Mouse (Mus musculus) macrophage (primary cell): ENCODE data around the gene Sync. TPM values are rescaled to one million over a fixed set of nuclear protein-coding genes. Genes with fewer than 3 reads are reported as not detected.

Experiments
- H3K27ac ChIP-seq: fragments of 350-480 bp; formaldehyde crosslinking; 2 replicates; pipeline ENCODE4 v1.9.0; 2021
- H3K36me3 ChIP-seq: fragments of 350-480 bp; formaldehyde crosslinking; 2 replicates; pipeline ENCODE4 v1.9.0; 2021; ENCODE audit errors: inconsistent target
- H3K4me3 ChIP-seq: fragments of 350-480 bp; formaldehyde crosslinking; 2 replicates; pipeline ENCODE4 v1.9.0; 2021; ENCODE audit errors: inconsistent target
- H3K79me2 ChIP-seq: fragments of 350-480 bp; formaldehyde crosslinking; 2 replicates; pipeline ENCODE4 v1.9.0; 2021; ENCODE audit errors: inconsistent target
- WGBS: methylation state at CpG from one replicate; pipeline ENCODE4 v1.1.7; 2026; ENCODE audit warnings: inconsistent platforms; ENCODE audit not compliant: missing documents; 5-methylcytosine and 5-hydroxymethylcytosine counted together
- polyA plus RNA-seq: library from polyadenylated mRNA; stranded (reverse); fragments of 250-400 nt; gene quantifications from 3 replicates; pipeline ENCODE4 v1.2.4, GENCODE M21; 2018; ENCODE audit warnings: inconsistent platforms

Sync gene
- polyA plus RNA-seq, 1 experiment from 2014 or later, result 0.06 TPM

- Histone ChIP-seq H3K36me3 (peaks cover 31% of the 10 kb centered on the region), H3K27ac (peak overlapping the region; percentile 8; the same call in 1 of the 2 replicates), H3K79me2 (no peaks in the 10 kb centered on the region), H3K4me3 (no peak overlapping the region)
- 83% methylated on average over 14 of the region's 15 CpGs for WGBS
These were observed 59.2 kb downstream of the Sync start for GRCm38 (mm10) chr4:129346481-129347154.

GRCm38 (mm10) chr4:129350644-129351043 is 63.2 kb downstream of the Sync start:
- peaks cover 4% of the 10 kb centered on the region; the same call in 1 of the 2 replicates for H3K36me3 ChIP-seq
- no peak overlapping the region for H3K27ac ChIP-seq
- H3K4me3 ChIP-seq, result no peak overlapping the region
- 18% methylated on average over 1 of the region's 1 CpGs for WGBS
- H3K79me2 ChIP-seq, result no peaks in the 10 kb centered on the region

DNA sequence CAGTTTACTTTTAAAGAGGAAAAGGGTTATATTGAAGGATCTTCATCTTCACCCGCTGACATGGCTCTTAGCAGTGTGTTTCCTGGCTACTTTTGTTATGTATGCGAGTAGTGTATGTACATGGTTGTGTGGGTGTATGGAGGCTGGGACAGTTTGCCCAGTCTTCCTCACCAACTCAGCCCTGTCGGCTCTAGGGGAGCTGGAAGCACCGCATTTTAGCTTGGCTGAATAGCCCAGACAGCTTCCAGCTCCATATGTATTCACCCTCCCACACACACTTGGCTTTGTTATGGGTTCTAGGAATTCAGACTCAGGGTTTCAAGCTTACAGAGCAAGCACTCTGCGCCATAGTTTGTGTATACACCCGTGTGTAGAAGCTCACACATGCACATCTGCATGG is 63.7 kb downstream of the Sync start:
- Histone ChIP-seq H3K36me3 (peaks cover 4% of the 10 kb centered on the region; the same call in 1 of the 2 replicates), H3K27ac (no peak overlapping the region), H3K79me2 (no peaks in the 10 kb centered on the region), H3K4me3 (no peak overlapping the region)
- 90% methylated on average over 6 of the region's 6 CpGs for WGBS

DNA sequence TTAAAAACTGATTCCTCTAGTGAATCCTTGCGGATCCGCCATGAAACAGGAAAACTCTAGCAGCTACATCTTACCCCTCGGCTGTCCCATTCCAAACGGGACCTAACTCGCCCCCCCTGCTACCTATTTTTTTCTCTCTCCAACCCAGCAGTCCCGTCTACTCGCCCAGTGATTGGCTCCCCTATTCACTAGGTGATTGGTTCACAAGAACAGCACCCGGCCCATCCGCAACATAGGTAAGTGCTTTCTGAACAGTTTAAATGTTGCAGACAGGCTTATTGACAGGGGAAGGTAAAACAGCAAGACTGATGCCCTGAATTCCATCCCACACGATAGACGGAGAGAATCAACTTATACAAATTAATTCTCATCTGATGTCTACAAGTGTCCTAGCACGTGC is 65.8 kb downstream of the Sync start:
- H3K4me3 ChIP-seq, result no peak overlapping the region
- WGBS, result 97% methylated on average over 12 of the region's 12 CpGs
- H3K36me3 ChIP-seq, result no peaks in the 10 kb centered on the region; the same call in 1 of the 2 replicates

DNA sequence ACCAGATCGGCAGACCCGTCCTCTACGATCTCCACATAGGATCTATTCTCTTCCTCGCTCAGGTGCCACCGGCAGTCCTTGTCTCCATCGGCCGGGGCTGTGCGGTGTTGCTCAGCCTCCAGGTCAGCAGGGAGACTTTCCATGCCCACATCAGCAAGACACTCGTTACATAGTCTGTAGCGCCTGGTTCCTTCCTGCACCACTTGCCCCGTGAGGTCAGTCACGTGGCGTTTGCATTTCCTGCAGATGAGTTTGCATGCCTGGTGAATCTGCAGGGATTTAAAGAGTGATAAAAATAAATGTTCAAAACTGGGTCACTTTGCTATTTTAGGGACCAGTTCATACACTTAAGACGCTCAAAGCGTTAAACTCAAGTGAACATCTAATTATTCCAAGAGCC is 66.8 kb downstream of the Sync start:
- H3K79me2 ChIP-seq, result no peaks in the 10 kb centered on the region
- H3K36me3 ChIP-seq, result no peaks in the 10 kb centered on the region; the same call in 1 of the 2 replicates
- H3K4me3 ChIP-seq, result no peak overlapping the region
- H3K27ac ChIP-seq, result no peak overlapping the region
- 55% methylated on average over 15 of the region's 15 CpGs for WGBS

More for the DNA sequence above, 65.8 kb downstream of the Sync start:
- no peak overlapping the region for H3K27ac ChIP-seq
- no peaks in the 10 kb centered on the region for H3K79me2 ChIP-seq

- 81% methylated on average over 15 of the region's 15 CpGs for WGBS
- Histone ChIP-seq H3K27ac (no peak overlapping the region), H3K36me3 (peaks cover 4% of the 10 kb centered on the region; the same call in 1 of the 2 replicates), H3K79me2 (no peaks in the 10 kb centered on the region), H3K4me3 (no peak overlapping the region)
These were observed 70.3 kb downstream of the Sync start for GRCm38 (mm10) chr4:129357613-129358163.

Other genes with a start within 250 kb of the Sync start
- gene Rnf19b, start 229.3 kb upstream of the Sync start, polyA plus RNA-seq, result 46.8 to 75.4 TPM (median 72.8 TPM) in 3 replicates
- not detected in 3 replicates for gene Tmem54, start 182.1 kb upstream of the Sync start, polyA plus RNA-seq
- gene Hpca, start 165.6 kb upstream of the Sync start, polyA plus RNA-seq, result not detected in 3 replicates
- gene Fndc5, start 150.6 kb upstream of the Sync start, polyA plus RNA-seq, result not detected in 3 replicates
- 12.7 to 13.9 TPM (median 12.9 TPM) in 3 replicates for gene S100pbp, start 97.9 kb upstream of the Sync start, polyA plus RNA-seq
- 13.2 to 26.2 TPM (median 14.8 TPM) in 3 replicates for gene Yars, start 97.9 kb upstream of the Sync start, polyA plus RNA-seq
- 33.1 to 77.6 TPM (median 57.0 TPM) in 3 replicates for gene C77080, start 26.2 kb upstream of the Sync start, polyA plus RNA-seq
- gene Rbbp4, start 47.8 kb downstream of the Sync start, polyA plus RNA-seq, result 32.9 to 76.1 TPM (median 53.5 TPM) in 3 replicates
- 45.1 to 98.1 TPM (median 63.4 TPM) in 3 replicates for gene Zbtb8os, start 48.1 kb downstream of the Sync start, polyA plus RNA-seq
- 2.0 to 3.6 TPM (median 3.3 TPM) in 3 replicates for gene Zbtb8a, start 90.5 kb downstream of the Sync start, polyA plus RNA-seq
- gene Zbtb8b, start 153.2 kb downstream of the Sync start, polyA plus RNA-seq, result not detected in 3 replicates
- 17.0 to 25.7 TPM (median 21.5 TPM) in 3 replicates for gene Bsdc1, start 174.0 kb downstream of the Sync start, polyA plus RNA-seq
- gene Tssk3, start 203.4 kb downstream of the Sync start, polyA plus RNA-seq, result not detected in 3 replicates
- gene Fam229a, start 203.6 kb downstream of the Sync start, polyA plus RNA-seq, result not detected in 3 replicates
- gene Marcksl1, start 226.0 kb downstream of the Sync start, polyA plus RNA-seq, result 18.5 to 109 TPM (median 91.5 TPM) in 3 replicates